25 mouse cellular contexts compared by ENCODE assay signal in the genomic region with DNA sequence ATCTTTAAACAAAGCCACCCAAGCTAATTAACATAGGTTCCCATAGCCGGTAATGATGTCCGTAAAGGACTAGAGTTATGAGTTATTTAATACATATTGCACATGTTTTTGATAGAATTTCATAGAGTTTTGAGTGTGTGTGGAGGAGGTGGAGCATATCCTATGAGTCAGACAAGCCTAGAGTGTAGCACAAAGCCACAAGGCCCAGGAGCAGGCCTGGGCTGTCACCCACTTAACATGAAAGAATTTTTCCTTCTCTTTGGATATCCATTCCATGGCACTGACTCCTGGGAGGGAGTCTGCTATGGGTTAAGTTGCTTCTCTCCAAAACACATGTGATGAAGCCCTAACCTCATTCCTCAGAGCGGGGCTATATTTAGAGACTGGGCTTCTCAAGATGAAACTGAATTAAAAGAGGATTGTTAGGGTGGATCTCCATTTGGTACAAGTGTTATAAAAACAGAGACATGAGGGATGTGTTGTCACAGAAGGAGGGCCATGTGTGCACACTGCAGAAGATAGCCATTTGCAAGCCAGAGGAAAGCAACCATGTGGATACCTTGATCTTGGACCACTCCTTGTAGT. TPM values are rescaled to one million over a fixed set of nuclear protein-coding genes. Genes with fewer than 3 reads are reported as not detected.
DNase-seq lines count a peak whose midpoint lies in the region; ATAC-seq and TF ChIP-seq lines count a peak whose summit lies in the region.
"Had no signal": no experiment of that assay in that cellular context is flagged by ENCODE, and none has a peak within 500 bp of the region (broad histone marks: within the 10 kb centered on the region; RNA-seq: fewer than 3 reads in every experiment).

No protein-coding gene starts in this region.

- DNase-seq in frontal cortex, postnatal 10 days (ENCODE audit: low spot score in 2 of 2): no peak
- peak; percentile 67 for DNase-seq in NIH3T3 (ENCODE audit: low read depth)
- DNase-seq in fibroblast of lung, adult 2 months (ENCODE audit: low read depth): peak; percentile 44
- DNase-seq in kidney, adult 2 months: no peak
- DNase-seq in kidney, adult 9 months: no peak
- DNase-seq: adrenal gland, adult 8-10 months; adrenal gland, postnatal 25 days; cerebellum, adult 18-20 months; cerebellum, adult 9-10 months; cerebellum, postnatal 14 days; forebrain, postnatal 0 days; gastrocnemius, postnatal 10 days; gastrocnemius, postnatal 36 days; heart, adult 2 months; heart, postnatal 14 days; heart, postnatal 4 days; kidney, adult 11 months had no signal

- no peaks in the 10 kb centered on the region for H3K36me3 ChIP-seq in kidney, adult 2 months (ENCODE audit: control insufficient read depth, insufficient read depth, low read length)
- H3K36me3 ChIP-seq: embryonic facial prominence, embryonic 12.5 days; heart, embryonic 10.5 days; heart, embryonic 13.5 days; intestine, embryonic 15.5 days had no signal

- no peak overlapping the region for H3K27ac ChIP-seq in kidney, adult 2 months (ENCODE audit: insufficient read depth, low read depth, low read length)
- H3K27ac ChIP-seq: embryonic facial prominence, embryonic 12.5 days; heart, adult 2 months; heart, embryonic 10.5 days; heart, embryonic 13.5 days; hindbrain, embryonic 14.5 days; intestine, embryonic 15.5 days had no signal

- TF ChIP-seq POLR2A in kidney, adult 2 months (IDR thresholded peaks at IDR 0.05; ENCODE audit: low read depth, low read length): no peak

- H3K4me1 ChIP-seq in kidney, adult 2 months (ENCODE audit: control insufficient read depth, insufficient read depth, low read length): no peaks in the 10 kb centered on the region
- H3K4me1 ChIP-seq: embryonic facial prominence, embryonic 12.5 days; heart, embryonic 10.5 days; heart, embryonic 13.5 days; intestine, embryonic 15.5 days had no signal

- 91% methylated on average over 3 of the region's 3 CpGs for WGBS in kidney, adult 2 months

- no peak overlapping the region for H3K4me3 ChIP-seq in kidney, adult 2 months (ENCODE audit: insufficient read depth, low read depth, low read length)
- H3K4me3 ChIP-seq: embryonic facial prominence, embryonic 12.5 days; heart, adult 2 months; heart, embryonic 10.5 days; heart, embryonic 13.5 days; intestine, embryonic 15.5 days had no signal

- ATAC-seq in frontal cortex, adult (ENCODE audit: low TSS enrichment): peak; percentile 62
- ATAC-seq in inflammation-experienced regulatory T-cells, adult 6 months: no peak
- ATAC-seq: forebrain, embryonic 14.5 days; forebrain, postnatal 0 days; intestine, embryonic 15.5 days had no signal

- no peaks in the 10 kb centered on the region for H3K27me3 ChIP-seq in kidney, adult 2 months (replicated peaks; ENCODE audit: control insufficient read depth, insufficient read depth, low read length)
- H3K27me3 ChIP-seq: embryonic facial prominence, embryonic 12.5 days; heart, embryonic 13.5 days; intestine, embryonic 15.5 days had no signal

- TF ChIP-seq CTCF in kidney, adult 2 months (conservative IDR thresholded peaks at IDR 0.05; ENCODE audit: insufficient read depth, insufficient read length, low read depth, low read length): no peak

RNA-seq across cellular contexts. Expression of gene Smc5, which starts 53.5 kb away (rescaled TPM):
- polyA plus RNA-seq in kidney, adult 2 months (2012; rRNA removed): 2.8 and 3.3 TPM in 2 replicates
- 10 to 100 TPM; 23.2 to 33.2 (median 31.7) TPM for polyA plus RNA-seq in inflammation-experienced regulatory T-cells, adult 6 months (2017; shearing (Covaris generic))

Comparison
In these comparisons a context has a peak if more than half of its experiments do, and no peak if none do; other contexts are left out.
1. DNase-seq: peak in NIH3T3 (single experiment) and fibroblast of lung, adult 2 months (single experiment); none in frontal cortex, postnatal 10 days (0 of 2), kidney, adult 2 months (single experiment) and kidney, adult 9 months (single experiment).